Mouse (Mus musculus): ENCODE measurements at regions not wholly inside any gene's neighbourhood (a gene's known extent, or its start where the extent isn't known, plus 50 kb on each side); places are given as distances from the start of the nearest gene placed in this dataset.

DNA sequence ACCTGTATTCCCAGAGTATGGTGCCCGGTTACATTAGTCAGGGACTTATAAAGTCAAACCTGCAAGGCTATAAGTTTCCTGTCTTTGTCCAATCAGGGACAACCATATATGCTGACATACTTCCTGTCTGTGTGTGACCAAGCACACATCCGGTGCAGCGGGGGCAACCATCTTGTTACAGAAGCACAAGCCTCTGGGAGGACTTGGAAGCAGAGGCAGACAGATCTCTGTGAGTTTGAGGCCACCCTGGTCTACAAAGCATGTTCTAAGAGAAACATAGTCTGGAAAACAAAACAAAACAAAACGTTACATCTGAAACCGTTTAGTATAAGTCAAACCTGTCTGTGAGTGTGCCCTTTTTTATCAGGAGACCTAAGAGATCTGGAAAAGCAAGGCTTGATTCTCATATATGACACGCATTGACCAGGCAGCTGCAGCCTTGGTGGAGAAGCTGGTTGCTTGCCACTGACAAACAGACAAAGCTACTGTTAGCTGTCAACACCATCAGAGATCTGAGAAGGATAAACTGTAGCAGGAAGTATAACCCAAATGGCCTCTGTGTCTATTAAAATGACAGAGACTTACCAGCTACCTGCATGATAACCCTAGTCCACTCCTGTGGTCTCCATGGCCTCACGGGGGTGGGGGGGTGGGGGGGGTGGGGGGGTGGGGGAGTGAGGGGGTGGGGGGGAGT, 72.6 kb upstream of the Bmp2k start:
- no peak for DNase-seq (ENCODE audit: low spot score in 2 of 2)
- intact Hi-C loops (cut with DNase I), result no loop called here

DNA sequence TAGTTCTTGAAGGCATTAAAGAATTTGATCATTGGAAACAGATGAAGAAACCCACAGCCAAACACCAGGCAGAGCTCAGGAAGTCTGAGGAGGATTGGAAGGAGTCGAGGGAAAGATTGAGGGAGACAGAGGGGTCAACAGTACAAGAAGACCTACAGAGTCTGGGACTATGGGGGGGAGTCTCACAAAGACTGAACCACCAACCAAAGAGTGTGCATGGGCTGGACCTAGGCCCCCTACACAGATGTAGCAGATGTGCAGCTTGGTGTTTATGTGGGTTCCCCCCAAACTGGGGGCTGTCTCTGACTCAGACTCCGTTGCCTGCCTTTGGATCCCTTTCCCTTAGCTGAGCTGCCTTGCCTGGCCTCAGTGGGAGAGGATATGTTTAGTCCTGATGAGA, 71.5 kb upstream of the Bmp2k start:
- intact Hi-C loops (cut with DNase I), result no loop called here
- no peak for DNase-seq (ENCODE audit: low spot score in 2 of 2)

DNA sequence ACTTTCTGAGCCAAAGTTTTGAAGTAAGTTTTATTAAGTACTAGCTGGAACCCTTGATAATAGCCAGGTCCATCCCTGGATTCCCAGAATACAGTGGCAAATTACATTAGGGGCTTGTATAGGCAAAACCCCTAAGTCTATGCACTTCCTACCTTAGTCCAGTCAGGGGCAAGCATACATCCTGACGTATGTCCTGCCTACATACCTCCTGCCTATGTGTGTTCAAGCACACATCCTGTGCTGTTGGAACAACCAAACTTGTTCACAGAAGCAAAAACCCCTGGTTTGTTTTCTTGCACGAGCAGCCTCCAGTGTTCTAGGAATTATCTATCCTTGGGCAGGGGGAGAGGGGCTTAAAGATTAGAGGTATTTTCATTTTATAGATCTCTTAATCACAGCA, 66.4 kb upstream of the Bmp2k start:
- intact Hi-C loops (cut with DNase I), result no loop called here
- no peak for DNase-seq (ENCODE audit: low spot score in 2 of 2)

DNA sequence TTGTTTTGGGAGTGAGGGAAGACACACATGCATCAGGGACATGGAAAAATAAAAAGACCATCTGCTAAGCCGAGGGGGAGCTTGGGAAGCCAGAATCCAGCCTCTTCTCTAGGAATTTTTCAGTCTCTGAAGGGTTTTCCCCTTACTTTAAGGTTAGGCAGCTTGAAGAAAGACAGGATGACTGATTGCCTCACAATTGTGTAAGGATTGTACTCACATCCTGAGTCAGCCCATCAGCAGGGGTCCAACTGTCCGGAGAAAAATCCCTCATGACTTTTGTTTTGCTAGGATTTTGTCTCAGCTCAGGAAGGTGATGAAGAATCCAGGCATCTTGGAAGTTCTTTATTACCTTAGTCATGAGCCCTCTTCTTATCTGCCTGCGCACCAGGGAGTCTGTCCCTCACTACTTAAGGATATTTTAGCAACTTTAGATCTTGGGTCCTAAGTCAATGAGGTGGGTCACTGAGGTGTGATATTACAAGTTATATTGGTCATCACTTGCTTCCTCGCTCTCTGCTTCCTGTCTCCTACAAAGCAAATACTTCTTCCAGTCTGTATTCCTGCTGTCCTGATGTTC, 65.8 kb upstream of the Bmp2k start:
- DNase-seq (ENCODE audit: low spot score in 2 of 2), result no peak
- intact Hi-C loops (cut with DNase I), result no loop called here

DNA sequence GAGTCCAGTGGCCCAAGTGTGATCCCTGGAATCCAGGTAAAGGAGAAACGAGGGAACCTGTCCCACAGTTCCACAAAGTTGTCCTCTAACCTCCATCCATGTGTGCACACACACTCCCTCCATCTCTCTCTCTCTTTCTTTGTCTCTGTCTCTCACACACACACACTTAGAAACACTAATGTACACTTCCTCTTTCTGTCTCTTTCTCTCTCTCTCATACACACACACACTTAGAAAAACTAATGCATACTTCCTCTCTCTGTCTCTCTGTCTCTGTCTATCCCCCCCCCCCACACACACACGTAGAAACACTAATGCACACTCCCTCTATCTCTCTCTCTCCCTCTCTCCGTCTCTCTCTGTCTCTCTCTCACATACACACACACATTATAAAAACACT, 61.2 kb upstream of the Bmp2k start:
- intact Hi-C loops (cut with DNase I), result no loop called here
- no peak for DNase-seq (ENCODE audit: low spot score in 2 of 2)

DNA sequence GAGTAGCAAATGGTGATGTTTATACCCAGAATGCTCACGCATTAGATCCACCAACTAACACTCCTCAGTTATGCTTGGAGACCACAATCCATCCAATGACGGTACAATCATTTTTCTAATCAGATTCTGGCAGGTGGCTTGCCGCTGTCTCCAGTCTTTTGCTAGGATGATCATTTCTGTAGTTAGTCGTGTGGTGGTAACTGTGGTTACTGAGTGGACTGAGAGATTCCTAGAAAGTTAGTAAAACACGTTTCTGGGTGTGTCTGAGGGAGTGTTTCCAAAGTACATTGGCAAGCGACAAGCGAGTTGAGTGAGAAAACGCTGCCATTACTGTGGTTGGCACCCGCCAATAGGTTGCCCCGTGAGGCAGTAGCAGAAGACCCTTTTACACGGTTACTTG, 58.8 kb upstream of the Bmp2k start:
- intact Hi-C loops (cut with DNase I), result no loop called here
- no peak for DNase-seq (ENCODE audit: low spot score in 2 of 2)

DNA sequence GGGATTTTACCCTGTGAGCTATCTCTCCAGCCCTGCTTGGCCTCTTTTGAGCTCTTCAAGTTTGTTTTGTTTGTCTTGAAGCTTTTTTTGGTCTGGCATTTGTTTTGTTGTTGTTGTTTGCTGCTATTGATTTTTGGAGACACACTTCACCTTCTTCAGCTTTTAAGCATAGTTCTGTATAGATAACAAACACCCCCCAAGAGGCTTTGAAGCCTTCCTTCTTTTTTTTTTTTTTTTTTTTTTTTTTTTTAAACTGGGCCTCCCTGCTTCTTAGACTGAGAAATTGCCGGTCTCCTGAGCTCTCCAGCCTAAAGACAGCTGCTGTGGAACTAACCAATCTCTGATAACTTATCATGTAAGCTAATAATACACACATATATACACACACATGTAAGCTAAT, 58.2 kb upstream of the Bmp2k start:
- DNase-seq (ENCODE audit: low spot score in 2 of 2), result no peak
- intact Hi-C loops (cut with DNase I), result no loop called here

DNA sequence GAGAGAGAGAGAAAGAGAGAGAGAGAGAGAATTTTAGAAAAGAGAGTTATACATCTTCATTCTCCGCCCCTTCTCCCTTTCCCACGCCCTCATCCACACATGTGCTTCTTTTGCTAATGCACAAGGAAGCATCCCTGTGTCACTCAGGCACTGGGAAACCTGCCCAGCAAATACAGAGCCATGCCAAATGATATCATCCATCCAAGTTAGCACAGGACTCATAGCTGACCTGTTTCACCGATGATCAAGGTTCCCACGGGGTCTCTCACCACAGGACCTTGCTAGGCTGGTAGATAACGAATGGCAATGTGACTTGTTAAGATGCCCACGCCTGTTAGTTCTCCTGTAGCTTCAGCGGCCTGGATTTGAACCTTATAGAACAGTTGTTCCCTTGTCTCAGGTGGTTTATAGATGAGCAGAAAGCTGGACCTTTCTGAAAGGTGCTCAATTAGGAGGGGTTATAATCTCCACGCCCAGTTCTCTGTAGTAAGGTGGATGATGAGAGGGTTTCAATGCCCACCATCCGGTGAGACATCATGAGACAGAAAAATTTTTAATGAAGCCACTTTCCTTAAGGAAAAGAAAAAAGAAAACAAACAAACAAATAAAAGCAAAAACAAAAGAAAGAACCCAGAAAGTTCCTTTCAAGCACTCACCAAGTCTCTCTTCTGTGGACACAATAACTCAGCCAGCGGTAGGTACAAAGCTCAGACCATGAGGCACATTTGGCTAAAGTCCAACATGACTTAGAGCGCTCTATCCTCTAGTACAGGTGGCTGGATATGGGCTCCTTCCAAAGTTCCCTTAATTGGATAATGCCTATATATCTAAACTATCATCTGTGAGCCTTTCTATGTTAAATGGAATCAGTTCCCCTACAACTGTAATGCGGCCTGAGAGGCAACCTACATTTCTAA, 57.1 kb upstream of the Bmp2k start:
- no peak for DNase-seq (ENCODE audit: low spot score in 2 of 2)
- intact Hi-C loops (cut with DNase I), result no loop called here

DNA sequence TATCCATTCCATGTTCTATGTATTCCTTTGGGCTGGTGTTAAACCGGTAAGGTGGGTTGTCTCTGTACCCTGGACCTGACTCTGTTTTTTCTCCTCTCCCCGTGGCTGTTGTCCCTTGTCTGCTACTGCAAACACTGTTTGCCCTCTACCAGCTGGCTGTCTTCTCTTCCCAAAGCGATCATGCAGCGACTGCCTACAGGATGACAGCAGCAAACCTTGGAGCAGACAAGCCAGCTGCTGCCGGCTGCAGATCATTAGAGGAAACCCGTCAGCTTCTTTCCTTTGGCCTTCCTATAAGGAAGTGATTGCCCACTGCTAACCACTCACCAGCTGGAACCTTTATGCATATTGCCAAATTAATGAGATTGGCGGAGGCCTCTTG, 56.4 kb upstream of the Bmp2k start:
- intact Hi-C loops (cut with DNase I), result no loop called here
- DNase-seq (ENCODE audit: low spot score in 2 of 2), result no peak

DNA sequence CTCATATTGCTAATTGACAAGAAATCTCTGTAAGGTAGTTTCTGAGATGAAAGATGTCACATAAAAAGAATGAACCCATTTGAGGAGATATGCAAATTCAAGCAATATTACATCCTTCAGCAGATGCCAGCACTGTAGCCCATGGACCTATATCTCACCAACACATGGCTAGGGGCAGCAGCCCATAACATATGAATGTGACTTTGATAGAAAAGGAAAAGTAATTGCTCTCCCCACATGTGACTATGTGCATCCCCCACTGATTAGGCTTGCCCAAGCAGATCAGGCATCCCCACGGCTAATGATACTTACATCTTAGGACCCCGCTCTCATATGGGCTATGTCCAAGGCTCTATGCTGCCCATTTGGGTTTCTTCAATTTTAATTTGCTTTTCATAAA, 56.0 kb upstream of the Bmp2k start:
- no peak for DNase-seq (ENCODE audit: low spot score in 2 of 2)
- intact Hi-C loops (cut with DNase I), result no loop called here
